Mouse (Mus musculus) monocyte, adult 2 months (primary cell): ENCODE results near the gene Klk9.

Experiments used
- DNase-seq, 2 experiments: peaks; one replicate each; pipeline ENCODE4 v3.0.0; 2022; ENCODE audit warnings: low spot score in 2 of 2, low read depth in 1 of 2

The Klk9 gene

GRCm38 (mm10) chr7:43789295-43789694 is 2.4 kb upstream of the Klk9 start:
- no peak for DNase-seq

GRCm38 (mm10) chr7:43796355-43796754 is 4.7 kb downstream of the Klk9 start:
- DNase-seq: no peak

DNA sequence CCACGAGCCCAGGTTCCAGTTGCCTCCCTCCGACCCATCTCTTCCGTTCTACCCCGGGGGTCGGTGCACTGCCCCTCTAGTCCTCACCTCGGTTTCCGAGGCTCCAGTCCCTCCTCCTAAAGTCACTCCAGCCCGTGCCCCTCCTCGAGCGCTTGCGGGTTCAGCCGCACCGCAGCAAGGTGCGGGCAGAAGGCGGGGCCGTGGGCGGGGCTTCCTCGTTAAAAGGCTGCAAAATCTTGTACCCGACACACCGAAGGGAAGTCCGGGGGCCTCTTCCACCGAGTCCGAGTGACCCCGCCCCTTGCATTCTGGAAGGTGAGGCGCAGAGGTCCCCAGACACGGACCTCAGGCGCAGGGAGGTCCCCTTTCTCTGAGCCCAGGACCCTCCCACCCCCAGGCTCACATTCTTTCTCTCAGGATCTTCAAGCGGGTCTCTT is 5.7 kb downstream of the Klk9 start, which contains the start of gene Klk8:
Klk8 (plus strand) TSS at position 245 of the 437 bp plus-strand sequence.
- no peak for DNase-seq

GRCm38 (mm10) chr7:43797844-43798462 is 6.3 kb downstream of the Klk9 start:
- peak in 1 of 2 experiments; percentile 3 for DNase-seq

DNA sequence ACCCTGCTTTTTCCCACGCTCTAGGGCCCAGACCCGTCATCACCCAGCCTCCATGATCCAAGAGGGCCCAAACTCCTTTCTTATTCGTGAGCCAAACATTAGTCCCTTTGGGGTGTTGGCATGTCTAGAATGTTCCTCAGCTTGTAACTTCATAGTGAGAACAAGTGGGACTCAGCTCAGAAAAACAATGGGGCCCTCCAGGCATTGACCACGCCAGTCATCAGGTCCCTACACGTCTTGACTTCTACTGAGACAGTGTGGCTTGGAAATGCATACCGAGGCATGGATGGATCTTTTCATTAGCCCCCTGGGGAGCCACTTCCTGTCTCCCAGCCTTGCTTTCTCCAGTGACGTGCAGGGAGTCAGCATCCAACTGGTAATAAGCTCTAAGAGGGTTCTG is 8.2 kb downstream of the Klk9 start:
- DNase-seq: no peak

- no peak for DNase-seq
These were observed 19.3 kb downstream of the Klk9 start, which contains the start of gene Klk7 for GRCm38 (mm10) chr7:43810994-43811393. Gene Klk7 (plus strand): TSS chr7:43811294.

DNA sequence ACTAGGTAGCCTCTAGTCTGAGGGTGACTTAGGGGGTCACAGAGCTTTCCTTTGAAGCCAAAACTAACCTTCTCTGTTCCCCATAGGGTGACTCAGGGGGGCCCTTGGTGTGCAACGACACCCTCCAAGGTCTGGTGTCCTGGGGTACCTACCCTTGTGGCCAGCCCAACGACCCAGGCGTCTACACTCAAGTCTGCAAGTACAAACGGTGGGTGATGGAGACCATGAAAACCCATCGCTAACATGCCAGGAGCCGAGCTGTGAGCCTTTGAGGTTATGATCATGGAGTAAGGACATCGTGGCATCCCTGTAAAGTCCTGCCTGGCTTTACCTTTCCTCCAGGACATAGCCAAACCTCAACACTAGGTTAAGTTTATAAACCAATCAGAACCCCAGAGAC is 23.5 kb downstream of the Klk9 start:
- DNase-seq: no peak

DNA sequence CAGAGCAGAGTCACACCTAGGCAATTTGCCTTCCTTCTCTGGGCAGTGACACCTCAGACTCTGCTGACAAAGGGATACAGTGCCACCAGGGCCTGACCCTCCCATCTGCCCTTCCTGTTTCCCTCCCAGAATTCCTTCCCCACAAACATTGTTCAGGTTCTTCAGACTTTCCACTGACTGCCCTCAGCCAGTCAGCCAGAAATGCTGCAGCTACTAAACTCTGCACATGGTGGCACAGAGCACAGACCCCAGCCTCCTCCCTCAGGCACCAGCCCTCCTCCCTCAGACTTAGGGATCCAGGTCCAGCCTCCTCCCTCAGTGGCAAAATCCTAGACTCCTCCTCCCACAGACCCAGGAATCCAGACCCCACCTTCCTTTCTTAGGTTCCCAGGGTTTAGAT is 25.1 kb downstream of the Klk9 start:
- no peak for DNase-seq

GRCm38 (mm10) chr7:43821581-43821980 is 29.9 kb downstream of the Klk9 start:
- no peak for DNase-seq

DNA sequence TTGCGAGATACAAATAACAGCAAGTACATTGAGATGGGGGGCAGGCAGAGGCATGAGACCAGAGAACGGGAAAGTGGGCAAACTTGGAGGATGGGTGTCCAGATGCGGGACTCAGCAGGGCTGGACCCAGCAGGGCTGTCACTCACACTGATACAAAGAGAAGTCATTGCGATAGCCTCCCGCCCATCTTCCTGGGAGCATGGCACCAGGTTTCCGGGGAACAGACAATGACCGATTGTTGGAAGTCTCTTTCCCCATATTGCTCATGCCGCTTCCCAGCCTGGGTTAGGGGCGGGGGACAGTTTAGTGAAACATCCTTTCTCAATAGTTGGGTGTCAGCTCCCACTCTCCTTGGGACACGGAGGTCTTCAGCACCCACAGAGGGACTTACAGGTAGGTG is 32.5 kb downstream of the Klk9 start, which contains the start of gene Klk6:
Klk6 (plus strand) TSS at position 301 of the 400 bp plus-strand sequence.
- DNase-seq: no peak

- DNase-seq: no peak
These were observed 34.4 kb downstream of the Klk9 start for GRCm38 (mm10) chr7:43826056-43826455.

DNA sequence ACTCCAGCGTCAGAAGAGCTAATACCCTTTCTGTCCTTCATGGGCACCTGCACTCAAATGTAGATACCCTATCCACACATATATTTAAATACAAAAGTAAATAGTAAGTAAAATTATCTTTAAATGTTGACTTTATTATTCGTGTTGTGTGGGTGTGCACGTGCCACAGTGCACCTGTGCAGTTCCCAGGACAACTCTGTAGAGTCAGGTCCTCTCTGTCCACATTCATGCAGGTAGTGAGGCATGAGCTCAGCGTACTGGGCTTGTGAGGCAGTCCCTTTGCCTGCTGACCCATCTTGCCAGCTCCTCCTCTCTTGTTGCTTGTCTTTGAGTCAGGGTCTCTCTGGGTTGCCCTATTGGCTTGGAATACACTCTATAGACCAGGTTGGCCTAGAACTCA is 36.0 kb downstream of the Klk9 start:
- no peak for DNase-seq

- DNase-seq: no peak
These were observed 37.3 kb downstream of the Klk9 start for GRCm38 (mm10) chr7:43829006-43829405.

- no peak for DNase-seq
These were observed 50.0 kb downstream of the Klk9 start, which contains the start of gene Klk5 for GRCm38 (mm10) chr7:43841701-43842100. Gene Klk5 (plus strand): TSS chr7:43841971.

- no peak for DNase-seq
These were observed 52.1 kb downstream of the Klk9 start for GRCm38 (mm10) chr7:43843801-43844200.
